Mouse (Mus musculus) adrenal gland, postnatal 10 days (tissue): Measurements from ENCODE around the gene Atp6v1g3. TPM values are rescaled to one million over a fixed set of nuclear protein-coding genes. Genes with fewer than 3 reads are reported as not detected.

ENCODE experiments used
- DNase-seq: peaks from one replicate; pipeline ENCODE4 v3.0.0; 2021; ENCODE audit warnings: mixed read lengths
- long read RNA-seq, 2 experiments: library from polyadenylated mRNA; stranded (forward); transcript quantifications; one replicate each; pipeline ENCODE4 v2.0.0; 2021
- total RNA-seq, 2 experiments: library from RNA; stranded (reverse); gene quantifications; 2 replicates each; pipeline ENCODE4 v1.2.3; 2021

The Atp6v1g3 gene
- total RNA-seq, result not detected
- long read RNA-seq, experiment 1, result 0 reads
- long read RNA-seq, experiment 2, transcript Atp6v1g3-201 (3 exons, 1,887 nt), result major isoform, 15 of 16 reads
- long read RNA-seq, experiment 2, partial matches to known transcripts, result 0 of 16 reads
- long read RNA-seq, experiment 2, other reads (novel, unspliced or antisense), result 1 of 16 reads

- no peak for DNase-seq
Measured at GRCm38 (mm10) chr1:138273438-138273837, at the start of gene Atp6v1g3. TSS of gene Atp6v1g3 (plus strand) at chr1:138273738.

- DNase-seq, result no peak
Measured at GRCm38 (mm10) chr1:138233051-138233450, 40.5 kb upstream of the Atp6v1g3 start.

DNA sequence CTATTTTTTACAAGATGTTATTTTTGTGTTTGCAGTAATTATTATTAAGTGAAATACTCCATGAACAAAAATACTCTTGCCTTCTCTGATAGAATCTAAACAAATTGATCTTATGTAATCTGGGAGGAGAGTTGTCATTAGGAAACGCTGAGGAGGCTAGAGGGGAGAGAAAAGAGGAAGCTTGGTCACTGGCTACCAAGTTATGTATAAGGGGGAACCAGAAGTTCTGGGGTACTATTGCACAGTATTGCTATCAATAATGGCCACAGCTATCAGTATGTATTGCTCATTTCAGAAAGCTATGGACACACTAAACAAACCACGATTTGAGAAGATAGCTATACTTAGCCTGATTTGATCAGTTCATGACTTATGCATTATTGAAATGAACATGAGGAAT, 36.3 kb upstream of the Atp6v1g3 start:
- no peak for DNase-seq

DNA sequence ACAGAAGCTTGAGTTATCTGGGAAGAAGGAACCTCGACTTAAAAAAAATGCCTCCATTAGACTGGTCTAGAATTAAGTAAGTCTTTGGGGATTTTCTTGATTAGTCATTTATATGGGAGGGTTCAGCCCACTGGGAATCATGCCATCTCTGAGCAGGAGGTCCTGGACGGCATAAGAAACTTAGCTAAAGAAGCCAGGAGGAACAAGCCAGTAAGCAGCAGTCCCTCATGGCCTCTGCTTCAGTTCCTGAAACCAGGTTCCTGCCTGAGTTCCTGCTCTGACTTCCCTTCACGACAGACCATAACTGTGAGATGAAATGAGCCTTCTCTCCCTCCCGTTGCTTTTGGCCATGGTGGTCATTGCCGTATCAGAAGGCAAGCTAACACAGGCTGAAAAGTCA, 29.6 kb upstream of the Atp6v1g3 start:
- DNase-seq, result peak; percentile 13

DNA sequence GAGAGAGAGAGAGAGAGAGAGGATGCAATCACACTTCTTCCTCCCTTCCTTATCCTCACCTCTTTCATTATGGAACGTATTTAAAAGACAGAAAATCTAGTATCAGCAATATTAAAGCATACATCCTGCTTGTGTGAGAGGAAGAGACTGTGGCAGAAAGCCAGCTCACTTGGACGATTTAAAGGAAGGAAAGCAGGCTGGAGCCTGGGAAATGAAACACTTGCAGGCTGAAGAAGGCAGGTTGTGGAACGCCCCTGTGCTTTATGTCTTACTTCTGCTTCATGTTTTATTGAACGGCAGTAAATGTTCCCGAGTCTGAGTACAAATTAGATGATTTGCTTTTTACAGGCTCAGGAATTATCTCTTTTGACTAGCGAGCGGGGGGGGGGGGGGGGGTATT, 29.1 kb upstream of the Atp6v1g3 start:
- DNase-seq, result peak; percentile 12

- no peak for DNase-seq
Measured at GRCm38 (mm10) chr1:138245103-138245502, 28.4 kb upstream of the Atp6v1g3 start.

DNA sequence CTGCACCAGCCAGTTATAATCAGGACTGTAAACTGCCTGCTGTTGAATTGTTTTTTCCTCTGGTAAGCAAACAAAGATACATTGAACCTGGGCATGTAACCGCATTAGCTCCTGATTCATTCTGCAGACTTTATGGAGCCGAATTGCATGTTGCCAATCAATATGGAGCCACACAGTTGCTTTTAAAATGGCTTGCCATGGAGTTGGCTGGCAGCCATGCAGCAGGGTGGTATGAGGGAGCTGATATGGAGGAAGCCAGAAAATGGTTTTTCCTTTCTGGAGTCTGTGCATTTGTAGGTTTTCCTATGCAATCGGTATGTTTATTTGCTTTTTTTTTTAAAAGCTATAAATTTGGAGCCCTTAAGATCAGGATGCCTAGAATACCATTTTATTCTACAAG, 28.0 kb upstream of the Atp6v1g3 start:
- DNase-seq, result no peak

DNA sequence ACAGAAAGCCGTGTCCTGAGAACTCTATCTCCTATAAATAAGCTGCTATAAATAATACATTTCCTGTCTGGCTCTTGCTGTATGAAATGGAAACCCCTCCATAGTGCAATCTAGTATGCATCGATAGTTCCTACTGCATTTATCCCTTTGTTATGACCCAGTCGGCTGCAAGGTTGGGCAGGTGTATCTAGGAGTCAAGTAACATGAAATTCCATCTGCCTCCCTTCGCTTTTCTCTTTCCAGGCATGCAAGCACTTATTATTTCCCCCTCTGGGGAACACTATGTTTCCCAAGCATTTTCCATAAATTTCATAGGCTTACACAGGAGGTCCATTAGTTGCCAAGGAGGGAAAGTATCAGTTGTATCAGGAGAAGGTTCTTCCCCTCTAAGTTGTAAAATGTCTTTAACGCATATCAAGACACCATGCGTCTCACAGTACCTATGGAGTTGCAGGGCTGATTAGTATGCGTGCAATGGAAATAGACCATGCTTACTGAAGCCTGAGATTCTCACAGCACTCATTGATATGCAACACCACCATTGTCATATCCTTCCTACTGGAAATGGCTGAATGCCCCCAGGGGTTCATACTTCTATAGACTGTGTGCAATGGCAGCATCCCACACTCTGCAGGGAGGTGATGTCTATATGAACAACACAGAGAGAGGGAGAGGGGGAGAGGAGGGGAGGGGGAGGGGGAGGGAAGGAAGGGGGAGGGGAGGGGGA, 26.9 kb upstream of the Atp6v1g3 start:
- DNase-seq, result no peak

GRCm38 (mm10) chr1:138247699-138248483, 25.6 kb upstream of the Atp6v1g3 start:
- DNase-seq, result no peak

DNA sequence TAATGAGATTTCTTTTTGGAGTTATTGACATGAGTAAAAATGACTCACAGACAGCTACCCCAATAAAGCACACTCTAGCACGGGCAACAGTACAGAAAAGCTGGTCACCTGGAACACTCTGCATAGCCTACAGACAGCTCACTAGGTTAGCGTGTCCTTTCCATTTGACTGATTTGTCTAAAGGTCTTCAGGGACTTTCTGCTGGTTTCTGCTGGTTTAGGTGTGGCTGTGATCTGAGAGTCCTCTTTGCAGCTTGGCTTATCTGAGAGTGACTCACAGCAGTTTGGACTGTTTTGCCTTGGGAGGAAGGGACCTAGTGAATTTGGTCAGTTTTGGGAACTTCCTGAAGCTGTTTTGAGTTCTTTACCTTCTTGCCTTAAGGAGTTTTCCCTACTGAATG, 24.8 kb upstream of the Atp6v1g3 start:
- DNase-seq, result no peak

GRCm38 (mm10) chr1:138250951-138251350, 22.6 kb upstream of the Atp6v1g3 start:
- DNase-seq, result no peak

DNA sequence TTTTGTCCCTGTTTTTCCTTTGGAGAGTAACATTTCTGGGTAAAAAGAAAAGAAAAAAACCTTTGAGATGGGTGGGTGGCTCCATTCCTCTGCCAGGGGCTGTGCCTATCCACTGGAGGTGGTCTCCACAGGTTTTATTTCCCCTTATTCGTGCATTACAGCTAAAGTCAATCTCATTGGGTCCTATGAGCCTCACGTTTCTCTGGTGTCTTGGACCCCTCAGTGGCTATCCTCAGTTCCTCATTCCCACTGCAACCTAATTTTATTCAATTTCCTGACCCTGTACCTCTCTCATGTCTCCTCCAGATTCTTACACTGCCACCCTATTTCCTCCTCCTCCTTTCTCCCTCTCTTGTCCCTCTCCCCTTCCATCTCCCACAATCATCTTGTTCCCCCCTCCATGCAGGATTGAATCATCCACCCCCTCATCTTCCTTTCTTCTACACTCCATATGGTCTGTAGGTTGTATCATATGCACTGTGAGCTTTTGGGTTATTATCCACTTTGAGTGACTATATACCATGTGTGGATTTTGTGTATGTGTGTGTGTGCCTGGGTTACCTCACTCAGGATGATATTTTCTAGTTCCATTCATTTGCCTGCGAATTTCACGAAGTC, 17.3 kb upstream of the Atp6v1g3 start:
- no peak for DNase-seq

GRCm38 (mm10) chr1:138258758-138259157, 14.8 kb upstream of the Atp6v1g3 start:
- DNase-seq, result no peak

DNA sequence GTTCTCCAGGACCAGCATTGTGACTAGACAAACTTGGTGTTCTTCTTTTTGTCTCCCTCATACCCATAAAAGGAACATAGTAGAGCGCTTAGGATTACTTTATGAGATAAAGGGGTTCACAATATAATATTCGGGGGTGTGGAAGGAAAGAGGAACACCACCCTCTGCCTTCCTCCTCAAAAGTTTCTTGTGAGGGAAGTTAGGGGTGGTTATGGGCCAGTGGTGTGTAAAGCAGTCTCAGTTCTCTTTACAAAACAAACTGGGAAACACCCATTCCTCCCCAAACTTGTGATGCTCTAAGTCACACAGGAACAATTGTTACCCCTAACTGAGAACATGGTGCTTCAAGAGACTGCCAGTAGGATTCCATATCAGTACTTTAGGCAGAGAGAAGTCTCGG, 12.0 kb upstream of the Atp6v1g3 start:
- no peak for DNase-seq

DNA sequence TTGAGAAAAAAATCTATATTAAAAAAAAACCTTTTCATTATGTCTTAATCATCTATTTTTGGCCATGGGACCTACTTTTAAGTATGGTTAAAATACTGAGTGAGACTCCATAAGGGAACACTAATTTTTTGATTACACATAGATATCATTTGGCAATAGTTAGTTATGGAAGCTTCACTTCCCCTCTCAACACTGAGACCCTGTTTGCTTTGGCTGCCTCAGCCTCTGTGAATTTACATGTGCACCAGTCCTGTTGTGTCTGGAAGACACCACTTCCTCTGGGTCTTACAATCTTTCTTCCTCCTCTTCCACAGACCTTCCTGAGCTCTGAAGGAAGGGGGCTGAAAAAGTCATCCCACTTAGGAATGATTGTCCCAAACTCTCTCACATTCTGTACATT, 11.1 kb upstream of the Atp6v1g3 start:
- DNase-seq, result no peak

- no peak for DNase-seq
Measured at GRCm38 (mm10) chr1:138267465-138268055, 6.0 kb upstream of the Atp6v1g3 start.

GRCm38 (mm10) chr1:138274930-138275329, 1.4 kb downstream of the Atp6v1g3 start:
- DNase-seq, result no peak

GRCm38 (mm10) chr1:138275859-138276258, 2.3 kb downstream of the Atp6v1g3 start:
- DNase-seq, result peak; percentile 33

- DNase-seq, result no peak
Measured at GRCm38 (mm10) chr1:138281139-138281538, 7.6 kb downstream of the Atp6v1g3 start.

DNA sequence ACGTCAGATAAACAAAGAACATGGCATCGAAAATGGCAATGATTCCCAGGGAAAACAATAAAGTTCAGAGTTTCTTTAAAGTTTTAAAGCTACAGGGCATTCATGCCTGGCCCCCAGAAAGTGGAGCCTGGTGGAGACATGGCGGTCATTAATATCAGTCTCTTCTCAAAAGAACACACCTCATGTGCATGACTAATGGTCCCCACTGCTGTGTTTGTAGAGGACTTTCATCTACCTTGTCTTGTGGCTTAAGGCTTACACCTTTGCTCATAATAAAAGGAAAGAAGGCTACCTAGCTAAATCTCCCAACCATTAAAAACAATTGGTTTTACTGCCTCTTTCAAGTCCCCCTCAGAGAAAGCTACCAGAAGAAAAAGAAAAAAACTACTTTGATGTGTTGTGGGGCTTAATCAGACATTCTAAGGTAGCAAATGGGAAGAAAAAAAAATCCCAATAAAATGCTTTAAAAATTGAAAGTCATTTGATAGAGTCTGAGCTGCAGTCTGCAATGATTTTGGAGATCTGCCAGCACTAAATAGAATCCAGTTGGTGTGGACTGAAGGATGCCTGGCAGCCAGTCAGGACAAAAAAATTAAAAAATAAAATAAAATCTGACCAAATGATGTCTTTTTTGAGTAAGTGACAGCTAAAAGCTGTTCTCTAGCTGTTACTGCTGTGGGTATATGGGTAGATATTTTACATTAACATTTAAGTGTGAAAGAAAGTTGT, 9.0 kb downstream of the Atp6v1g3 start:
- DNase-seq, result no peak

- no peak for DNase-seq
Measured at GRCm38 (mm10) chr1:138287665-138288064, 14.1 kb downstream of the Atp6v1g3 start.

- no peak for DNase-seq
Measured at GRCm38 (mm10) chr1:138288721-138289120, 15.2 kb downstream of the Atp6v1g3 start.
